Mouse (Mus musculus): ENCODE results near the gene Rab11fip3. TPM values are rescaled to one million over a fixed set of nuclear protein-coding genes. Genes with fewer than 3 reads are reported as not detected.
"Not testable (repeated sequence)": the region's sequence is repeated elsewhere in the genome, so short reads cannot be mapped to it uniquely, and the experiment has no call there.

Gene Rab11fip3
- polyA plus RNA-seq (2012; rRNA removed): 81.8 and 82.9 TPM in 2 replicates

DNA sequence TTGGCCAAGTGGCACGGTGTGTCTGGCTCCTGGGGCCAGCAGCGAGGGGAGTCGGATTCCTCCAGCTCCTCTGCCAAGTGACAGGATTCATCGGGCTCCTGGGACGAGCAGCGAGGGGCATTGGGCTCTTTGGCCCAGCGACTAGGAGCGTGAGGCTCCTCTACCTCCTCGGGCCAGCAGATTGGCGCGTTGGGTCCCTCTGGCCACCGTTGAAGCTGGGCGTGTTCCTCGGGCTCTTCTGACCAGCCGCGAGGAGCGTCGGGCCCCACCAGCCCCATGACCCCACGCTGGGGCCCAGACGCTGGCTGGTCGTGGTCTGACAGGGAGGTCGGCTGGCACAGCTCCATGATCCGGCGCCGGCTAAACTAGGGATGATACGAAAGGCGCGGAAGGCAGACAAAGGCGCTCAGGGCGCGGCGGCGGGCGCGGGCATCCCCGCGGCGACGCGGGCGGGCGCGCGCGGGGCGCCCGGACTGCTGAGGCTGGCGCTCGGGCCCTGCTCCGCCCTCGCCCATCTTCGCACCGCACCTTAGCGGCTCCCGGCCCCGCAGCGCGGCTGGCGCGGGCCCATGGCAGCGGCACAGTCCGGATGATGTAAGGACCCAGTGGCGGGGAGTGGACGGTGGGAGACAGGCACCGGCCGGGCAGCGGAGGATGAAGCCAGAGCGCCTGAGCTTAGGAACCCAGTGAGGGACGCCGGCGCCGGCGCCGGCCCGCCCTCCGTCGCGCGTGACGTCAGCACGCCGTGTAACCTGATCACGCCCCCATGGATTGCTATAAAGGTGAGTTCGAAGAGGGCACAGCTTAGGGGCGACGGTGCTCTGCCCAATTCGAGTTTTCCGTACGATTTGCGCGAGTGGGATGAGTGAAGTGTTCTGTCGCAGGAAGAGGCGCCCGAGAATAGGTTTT is at the start of gene Rab11fip3:
Rab11fip3 (minus strand) TSS at position 725 of the 909 bp plus-strand sequence.
- TF ChIP-seq POLR2A (IDR thresholded peaks at IDR 0.05; ENCODE audit: borderline replicate concordance, insufficient read depth, low read length): peak; percentile 96
- no peak for TF ChIP-seq CTCF (IDR thresholded peaks at IDR 0.05; ENCODE audit: borderline replicate concordance, insufficient read depth, low read depth, low read length)
- Histone ChIP-seq H3K27me3 (ENCODE audit: control insufficient read depth, insufficient read depth, low read length) (no peaks in the 10 kb centered on the region), H3K4me1 (ENCODE audit: control insufficient read depth, insufficient read depth, low read length) (peaks cover 14% of the 10 kb centered on the region; the same call in 1 of the 2 replicates), H3K4me3 (replicated peaks; ENCODE audit: insufficient read depth, low read depth, low read length) (peak within 1 kb of the TSS; percentile 81), H3K27ac (ENCODE audit: insufficient read depth, low read length) (peak within 1 kb of the TSS; percentile 90)
- DNase-seq: peak; percentile 88 to 90
- under 1% methylated on average over 92 of the region's 94 CpGs for WGBS

- H3K27me3 ChIP-seq (ENCODE audit: control insufficient read depth, insufficient read depth, low read length): no peaks in the 10 kb centered on the region
- no peak for TF ChIP-seq POLR2A (IDR thresholded peaks at IDR 0.05; ENCODE audit: borderline replicate concordance, insufficient read depth, low read length)
- peaks cover 10% of the 10 kb centered on the region for H3K4me1 ChIP-seq (ENCODE audit: control insufficient read depth, insufficient read depth, low read length)
- DNase-seq: peak in 1 of 2 experiments; percentile 7
- 84% methylated on average over 17 of the region's 17 CpGs for WGBS
- H3K4me3 ChIP-seq (replicated peaks; ENCODE audit: insufficient read depth, low read depth, low read length): no peak overlapping the region
- no peak overlapping the region for H3K27ac ChIP-seq (ENCODE audit: insufficient read depth, low read length)
Observed at GRCm38 (mm10) chr17:26116503-26117258, 47.3 kb upstream of the Rab11fip3 start.

- WGBS: 20% methylated on average over 1 of the region's 3 CpGs
- H3K4me1 ChIP-seq (ENCODE audit: control insufficient read depth, insufficient read depth, low read length): peaks cover 10% of the 10 kb centered on the region
- H3K27ac ChIP-seq (ENCODE audit: insufficient read depth, low read length): no peak overlapping the region
- TF ChIP-seq CTCF (IDR thresholded peaks at IDR 0.05; ENCODE audit: borderline replicate concordance, insufficient read depth, low read depth, low read length): no peak
- TF ChIP-seq POLR2A (IDR thresholded peaks at IDR 0.05; ENCODE audit: borderline replicate concordance, insufficient read depth, low read length): no peak
- peak in 1 of 2 experiments; percentile 6 for DNase-seq
- H3K27me3 ChIP-seq (ENCODE audit: control insufficient read depth, insufficient read depth, low read length): no peaks in the 10 kb centered on the region
- no peak overlapping the region for H3K4me3 ChIP-seq (replicated peaks; ENCODE audit: insufficient read depth, low read depth, low read length)
Observed at GRCm38 (mm10) chr17:26115956-26116487, 46.7 kb upstream of the Rab11fip3 start.

GRCm38 (mm10) chr17:26115205-26115898 is 46.0 kb upstream of the Rab11fip3 start:
- H3K27ac ChIP-seq (ENCODE audit: insufficient read depth, low read length): no peak overlapping the region
- H3K27me3 ChIP-seq (ENCODE audit: control insufficient read depth, insufficient read depth, low read length): no peaks in the 10 kb centered on the region
- TF ChIP-seq POLR2A (IDR thresholded peaks at IDR 0.05; ENCODE audit: borderline replicate concordance, insufficient read depth, low read length): no peak
- no peak for TF ChIP-seq CTCF (IDR thresholded peaks at IDR 0.05; ENCODE audit: borderline replicate concordance, insufficient read depth, low read depth, low read length)
- no peak overlapping the region for H3K4me3 ChIP-seq (replicated peaks; ENCODE audit: insufficient read depth, low read depth, low read length)
- 79% methylated on average over 7 of the region's 7 CpGs for WGBS
- no peak for DNase-seq
- H3K4me1 ChIP-seq (ENCODE audit: control insufficient read depth, insufficient read depth, low read length): peaks cover 8% of the 10 kb centered on the region

GRCm38 (mm10) chr17:26114461-26114860 is 45.1 kb upstream of the Rab11fip3 start:
- H3K4me3 ChIP-seq (replicated peaks; ENCODE audit: insufficient read depth, low read depth, low read length); DNase-seq; H3K27ac ChIP-seq (ENCODE audit: insufficient read depth, low read length); H3K27me3 ChIP-seq (ENCODE audit: control insufficient read depth, insufficient read depth, low read length); H3K4me1 ChIP-seq (ENCODE audit: control insufficient read depth, insufficient read depth, low read length): not testable (repeated sequence)
- 62% methylated on average over 7 of the region's 7 CpGs for WGBS

DNA sequence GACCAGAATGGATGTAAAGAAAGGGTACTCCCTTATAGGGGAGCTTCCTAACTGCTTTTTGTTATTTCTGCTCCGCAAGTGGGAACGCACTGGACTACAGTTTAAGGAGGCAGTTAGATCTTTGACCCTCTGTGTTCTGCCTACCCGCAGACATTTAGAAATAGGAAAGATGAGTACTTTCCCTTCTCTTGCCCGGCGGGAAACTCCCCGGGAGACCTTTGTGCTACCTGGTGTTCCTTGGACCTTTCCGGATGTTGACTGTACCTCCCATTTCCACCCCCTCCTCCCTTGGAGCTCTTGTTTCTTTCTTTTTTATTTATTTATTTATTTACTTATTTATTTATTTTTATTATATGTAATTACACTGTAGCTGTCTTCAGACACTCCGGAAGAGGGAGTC is 44.7 kb upstream of the Rab11fip3 start:
- H3K4me3 ChIP-seq (replicated peaks; ENCODE audit: insufficient read depth, low read depth, low read length): peak overlapping the region; percentile 92
- H3K27me3 ChIP-seq (ENCODE audit: control insufficient read depth, insufficient read depth, low read length): no peaks in the 10 kb centered on the region
- TF ChIP-seq POLR2A (IDR thresholded peaks at IDR 0.05; ENCODE audit: borderline replicate concordance, insufficient read depth, low read length) (no peak), CTCF (IDR thresholded peaks at IDR 0.05; ENCODE audit: borderline replicate concordance, insufficient read depth, low read depth, low read length) (no peak)
- WGBS: 8% methylated on average over 8 of the region's 8 CpGs
- H3K4me1 ChIP-seq (ENCODE audit: control insufficient read depth, insufficient read depth, low read length): no peaks in the 10 kb centered on the region
- DNase-seq: no peak
- H3K27ac ChIP-seq (ENCODE audit: insufficient read depth, low read length): peak overlapping the region; percentile 87

DNA sequence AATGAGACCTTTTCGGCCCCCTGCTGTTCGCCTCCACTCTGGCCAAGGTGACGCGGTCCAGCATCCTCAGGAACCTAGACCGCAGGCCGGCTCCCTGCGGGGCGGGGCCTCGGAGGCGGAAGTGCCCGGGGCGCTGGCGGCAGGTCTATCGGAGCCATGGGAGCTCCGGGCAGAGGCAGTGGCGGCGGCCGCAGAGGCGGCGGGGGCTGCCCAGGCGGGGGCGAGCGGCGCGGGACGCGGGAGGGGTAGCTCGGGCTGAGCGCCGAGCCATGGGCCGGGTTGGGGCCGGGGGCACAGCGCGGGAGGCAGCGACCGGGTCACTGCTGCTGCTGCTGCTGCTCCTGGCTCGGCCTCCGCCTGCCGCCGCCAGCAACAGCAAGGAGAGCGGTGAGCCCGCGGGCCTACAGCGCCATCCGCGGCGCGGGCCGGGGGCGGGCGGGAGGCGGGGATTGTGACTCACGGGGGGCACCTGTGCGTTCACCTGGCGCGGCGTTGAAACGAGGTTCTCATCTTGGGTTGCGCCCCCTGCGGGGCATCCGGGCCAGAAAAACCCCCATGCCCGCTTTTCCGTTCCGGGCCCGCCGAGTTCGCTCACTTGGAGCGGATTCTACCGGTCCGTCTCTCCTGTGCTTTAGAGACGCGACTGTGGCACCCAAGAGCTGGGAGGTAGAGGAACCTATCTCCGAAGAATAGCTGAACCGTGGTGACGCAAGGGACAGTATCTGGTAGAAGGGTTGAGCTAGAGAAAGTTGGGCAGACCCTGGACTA is 44.0 kb upstream of the Rab11fip3 start, which contains the start of gene Tmem8:
Tmem8 (plus strand) TSS at position 119 of the 768 bp plus-strand sequence.
- peak within 1 kb of the TSS; percentile 87 for H3K27ac ChIP-seq (ENCODE audit: insufficient read depth, low read length)
- no peaks in the 10 kb centered on the region for H3K27me3 ChIP-seq (ENCODE audit: control insufficient read depth, insufficient read depth, low read length)
- DNase-seq: peak; percentile 84 to 87
- H3K4me3 ChIP-seq (replicated peaks; ENCODE audit: insufficient read depth, low read depth, low read length): peak within 1 kb of the TSS; percentile 92
- H3K4me1 ChIP-seq (ENCODE audit: control insufficient read depth, insufficient read depth, low read length): no peaks in the 10 kb centered on the region
- TF ChIP-seq CTCF (IDR thresholded peaks at IDR 0.05; ENCODE audit: borderline replicate concordance, insufficient read depth, low read depth, low read length) (no peak), POLR2A (IDR thresholded peaks at IDR 0.05; ENCODE audit: borderline replicate concordance, insufficient read depth, low read length) (peak; percentile 53; the same call in 1 of the 2 replicates)
- WGBS: 1% methylated on average over 69 of the region's 75 CpGs
